Mouse (Mus musculus) cerebellum, postnatal 36 days (tissue): Measurements from ENCODE around the gene Plcb1.
A peak's percentile ranks its signal among the peaks of the same experiment; 100 is the strongest.
"Not testable (repeated sequence)": the region's sequence is repeated elsewhere in the genome, so short reads cannot be mapped to it uniquely, and the experiment has no call there.

Source experiments
- DNase-seq, 2 experiments: peaks; one replicate each; pipeline ENCODE4 v3.0.0; 2021 to 2022; ENCODE audit warnings: mixed read lengths in 2 of 2

The Plcb1 gene

GRCm38 (mm10) chr2:134976796-134977330, 191.0 kb downstream of the Plcb1 start:
- peak; percentile 53 to 55 for DNase-seq

DNA sequence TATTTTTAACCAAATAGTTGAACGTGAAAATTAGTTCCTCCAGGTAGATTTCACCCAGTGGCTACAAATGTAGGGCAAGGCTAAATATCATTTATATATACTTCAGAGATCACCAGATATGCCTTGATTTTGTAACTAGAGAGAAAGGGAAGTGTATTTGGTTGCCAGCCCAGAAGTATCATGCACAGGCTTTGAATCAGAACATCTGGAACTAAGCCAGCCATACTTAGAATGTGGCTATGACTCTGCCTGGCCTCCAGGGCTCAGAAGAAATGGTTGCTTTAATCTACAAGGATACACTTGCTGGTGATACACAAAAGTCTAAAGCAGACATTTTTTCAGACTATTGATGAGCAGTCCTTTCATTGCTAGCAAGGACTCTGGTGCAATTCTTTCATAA, 191.8 kb downstream of the Plcb1 start:
- DNase-seq, result no peak

GRCm38 (mm10) chr2:134981394-134981793, 195.5 kb downstream of the Plcb1 start:
- DNase-seq, result no peak

GRCm38 (mm10) chr2:134984884-134985283, 199.0 kb downstream of the Plcb1 start:
- no peak for DNase-seq

DNA sequence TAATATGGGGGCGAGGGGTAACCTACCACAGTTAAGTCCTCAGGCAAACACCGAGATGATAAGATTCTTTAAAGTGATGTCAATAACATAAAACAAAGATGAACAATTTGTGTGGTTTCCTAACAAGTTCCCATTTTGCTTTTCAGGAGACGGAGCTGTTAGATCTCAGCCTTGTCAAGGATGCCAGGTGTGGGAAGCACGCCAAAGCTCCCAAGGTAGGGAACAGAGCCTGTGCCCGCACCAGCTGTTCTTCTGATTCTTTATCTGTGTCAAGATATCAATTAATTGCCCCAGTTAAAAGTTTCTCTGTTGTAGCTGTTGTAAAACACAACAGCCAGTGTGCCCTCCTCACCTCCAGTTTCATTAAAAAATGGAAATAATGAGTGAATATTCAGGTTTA, 202.1 kb downstream of the Plcb1 start:
- peak; percentile 75 to 76 for DNase-seq

DNA sequence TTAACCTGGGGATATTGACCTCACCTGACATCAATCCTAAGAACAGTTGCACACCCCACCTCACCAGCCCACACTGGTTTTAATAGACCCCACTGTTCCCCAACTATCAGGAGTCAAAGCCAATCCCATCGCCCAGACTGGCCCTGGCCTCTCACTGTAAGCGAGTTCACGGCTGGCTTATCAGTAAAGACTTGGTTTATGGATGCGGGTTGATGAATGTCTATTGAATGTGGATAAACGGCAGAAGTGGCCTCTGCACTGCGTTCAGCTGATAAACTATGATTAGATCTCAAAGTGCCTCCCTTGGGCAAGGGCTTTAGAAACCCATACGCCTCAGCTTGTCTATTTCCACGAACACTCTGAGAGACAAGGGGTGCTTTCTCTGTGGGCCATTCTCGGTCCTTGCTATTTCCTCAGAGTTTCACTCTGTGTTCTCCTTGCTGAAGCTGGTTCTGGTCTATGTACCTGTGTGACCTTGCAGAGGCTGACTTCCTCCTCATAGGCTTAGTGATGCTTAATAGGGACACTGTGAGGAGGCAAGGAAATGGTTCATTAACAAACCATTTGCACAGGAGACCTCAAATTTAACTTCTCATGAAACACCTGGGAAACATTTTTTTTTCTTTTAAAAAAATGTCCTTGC, 203.9 kb downstream of the Plcb1 start:
- no peak for DNase-seq

GRCm38 (mm10) chr2:135007134-135007533, 221.3 kb downstream of the Plcb1 start:
- peak in 1 of 2 experiments; percentile 19 for DNase-seq

DNA sequence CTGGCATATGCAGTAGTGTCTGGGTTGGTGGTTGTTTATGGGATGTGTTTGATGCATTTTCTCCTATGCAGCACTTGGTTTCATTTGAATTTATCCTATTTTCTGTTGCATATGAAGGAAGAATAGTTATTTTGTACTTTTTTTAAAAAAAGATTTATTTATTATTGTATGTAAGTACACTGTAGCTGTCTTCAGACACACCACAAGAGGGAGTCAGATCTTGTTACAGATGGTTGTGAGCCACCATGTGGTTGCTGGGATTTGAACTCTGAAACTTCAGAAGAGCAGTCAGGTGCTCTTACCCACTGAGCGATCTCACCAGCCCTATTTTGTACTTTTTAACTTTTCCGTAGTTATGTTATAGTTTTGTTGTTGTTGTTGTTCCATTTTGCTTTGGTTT, 222.0 kb downstream of the Plcb1 start:
- DNase-seq, result not testable (repeated sequence)

- no peak for DNase-seq
These were observed 224.5 kb downstream of the Plcb1 start for GRCm38 (mm10) chr2:135010371-135010770.

DNA sequence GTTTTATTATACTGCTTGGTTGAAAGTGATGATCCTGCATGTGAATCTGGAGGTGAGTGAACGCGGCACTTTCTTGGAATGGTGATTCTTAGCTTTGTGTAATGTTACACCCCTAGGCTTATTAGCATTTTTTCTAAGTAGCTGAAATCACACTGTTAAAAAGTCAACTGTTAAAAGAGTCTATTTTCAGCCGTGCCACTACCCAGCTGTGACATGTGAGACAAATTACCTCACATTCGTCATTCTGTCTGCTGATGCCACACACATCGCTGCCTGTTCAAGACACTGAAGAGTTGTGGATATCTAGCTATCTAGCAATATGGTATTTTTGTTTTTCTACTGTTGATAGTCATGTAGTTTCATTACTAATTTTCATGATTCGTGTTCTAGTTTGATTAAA, 229.6 kb downstream of the Plcb1 start:
- DNase-seq, result no peak

DNA sequence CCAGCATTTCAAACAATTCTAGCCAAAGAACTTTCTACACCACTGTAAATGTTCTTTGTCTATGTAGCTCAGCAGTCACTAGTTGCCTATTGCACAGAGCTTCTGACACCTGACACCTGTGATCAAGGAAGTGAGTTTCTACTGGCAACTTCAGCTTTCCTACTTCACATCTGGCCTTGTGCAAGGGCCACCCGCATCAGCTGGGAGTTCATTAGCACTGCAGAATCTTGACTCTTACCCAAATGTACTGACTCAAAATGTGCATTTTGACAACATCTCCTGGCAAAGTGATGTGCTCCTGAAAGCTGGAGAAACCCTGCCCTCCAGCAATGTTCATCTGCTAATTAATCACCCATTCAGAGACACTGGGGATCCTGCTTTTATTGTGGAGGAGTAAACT, 232.4 kb downstream of the Plcb1 start:
- no peak for DNase-seq

DNA sequence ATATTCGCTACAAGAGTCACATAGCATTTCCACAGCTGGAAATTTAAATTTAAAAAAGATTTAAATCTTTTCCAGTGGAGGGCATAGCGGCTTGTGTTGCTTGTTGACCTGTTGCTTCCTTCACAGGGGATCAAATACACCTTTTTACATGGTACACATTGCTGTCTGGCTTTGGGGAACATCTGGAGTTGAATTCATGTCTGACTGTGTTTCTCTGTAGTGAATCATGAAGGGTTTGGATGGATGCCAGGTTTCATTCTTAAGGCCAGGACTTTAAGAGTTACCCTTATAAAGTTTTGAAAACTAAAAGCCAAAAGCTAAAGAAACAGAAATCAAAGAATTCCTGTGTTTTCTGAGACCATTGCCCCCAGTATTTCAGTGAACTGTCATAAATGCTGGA, 232.8 kb downstream of the Plcb1 start:
- DNase-seq, result no peak

- DNase-seq, result no peak
These were observed 233.7 kb downstream of the Plcb1 start for GRCm38 (mm10) chr2:135019588-135019987.

- DNase-seq, result no peak
These were observed 243.4 kb downstream of the Plcb1 start for GRCm38 (mm10) chr2:135029288-135029687.

DNA sequence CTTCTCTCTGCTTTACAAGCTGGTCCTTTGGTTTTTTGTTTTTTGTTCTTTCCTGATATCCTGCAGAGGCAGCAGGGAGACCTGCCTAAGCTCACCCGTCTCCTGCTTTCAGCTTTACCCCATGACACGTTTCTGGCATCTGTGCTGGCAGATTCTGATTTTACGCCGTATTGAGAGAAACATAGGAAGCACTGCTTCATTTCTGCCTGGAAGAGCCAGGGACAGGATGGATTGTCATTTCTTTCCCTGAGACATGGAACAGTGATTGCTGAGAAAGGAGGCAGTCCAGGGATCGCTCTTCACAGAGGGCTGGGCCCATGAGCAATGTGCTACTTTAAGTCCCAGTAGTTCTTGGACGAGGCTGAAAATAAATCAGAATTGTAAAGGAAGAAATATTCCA, 243.8 kb downstream of the Plcb1 start:
- DNase-seq, result peak in 1 of 2 experiments; percentile 16

DNA sequence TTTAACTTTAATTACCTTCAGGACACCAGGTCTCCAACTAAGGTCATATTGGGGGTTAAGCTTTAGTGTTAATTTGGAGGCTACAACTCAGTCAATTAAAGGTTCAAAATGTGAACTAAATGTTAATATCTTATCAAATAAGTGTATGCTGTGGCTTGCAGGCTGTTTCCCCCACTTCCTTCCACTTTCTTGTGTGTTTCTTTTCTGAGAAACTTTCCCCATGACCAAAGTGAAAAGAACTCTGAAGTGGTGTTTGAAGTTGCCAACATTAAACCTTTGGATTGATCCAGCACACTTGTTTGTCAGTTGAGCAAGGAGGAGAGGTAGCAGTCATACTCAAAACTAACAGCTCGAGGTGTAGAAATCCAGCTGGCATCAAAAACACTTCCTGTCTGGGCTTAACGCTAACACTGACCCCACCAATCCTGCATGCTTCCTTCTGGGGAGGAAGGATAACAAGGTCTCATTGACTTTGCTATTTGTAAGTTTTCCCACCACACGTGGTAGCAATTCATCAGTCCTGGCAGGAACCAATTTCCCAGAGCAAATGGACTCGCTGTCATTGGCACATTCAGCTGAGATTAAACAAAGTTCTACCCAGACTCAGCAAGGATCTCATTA, 249.9 kb downstream of the Plcb1 start:
- no peak for DNase-seq

GRCm38 (mm10) chr2:135048791-135049190, 262.9 kb downstream of the Plcb1 start:
- no peak for DNase-seq

DNA sequence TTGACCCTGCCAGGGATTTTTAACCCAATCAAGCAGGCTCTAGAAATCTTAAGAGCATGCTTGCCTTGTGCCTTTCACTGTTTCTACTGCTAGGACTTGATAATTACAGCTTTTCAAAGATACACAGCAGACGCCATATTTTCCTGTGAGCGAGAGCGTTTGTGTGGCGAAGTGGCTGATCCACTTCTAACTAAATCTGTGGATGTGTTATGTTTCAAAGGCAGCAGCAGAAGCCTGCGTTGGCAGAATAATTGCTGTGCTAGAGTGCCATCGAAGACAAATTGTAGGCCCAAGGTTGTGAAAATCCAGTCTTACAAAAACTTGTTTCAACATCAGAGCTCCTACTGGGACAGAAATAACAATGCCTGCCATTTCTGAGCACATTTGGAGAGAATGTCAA, 263.4 kb downstream of the Plcb1 start:
- no peak for DNase-seq

GRCm38 (mm10) chr2:135051540-135052288, 265.8 kb downstream of the Plcb1 start:
- no peak for DNase-seq

- no peak for DNase-seq
These were observed 267.5 kb downstream of the Plcb1 start for GRCm38 (mm10) chr2:135053391-135053790.

DNA sequence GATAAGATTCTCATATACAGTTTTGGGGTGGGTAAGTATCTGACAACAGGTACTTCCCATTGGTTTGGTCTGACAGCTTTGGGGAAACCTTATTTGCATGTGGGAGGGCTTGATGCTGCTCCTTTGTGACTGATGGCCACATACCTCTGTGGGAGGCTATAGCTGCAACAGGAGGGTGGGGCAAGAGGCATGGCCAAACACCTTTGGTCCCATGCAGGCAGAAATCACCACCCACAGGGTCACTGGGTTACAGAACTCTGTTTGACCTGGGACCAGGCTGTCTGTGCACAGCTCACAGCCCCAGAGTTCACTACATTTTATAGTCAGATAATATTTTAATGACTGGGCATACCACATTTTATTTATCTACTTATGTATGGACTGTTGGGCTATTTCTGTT, 281.6 kb downstream of the Plcb1 start:
- DNase-seq, result no peak

GRCm38 (mm10) chr2:135071349-135071748, 285.5 kb downstream of the Plcb1 start:
- no peak for DNase-seq

DNA sequence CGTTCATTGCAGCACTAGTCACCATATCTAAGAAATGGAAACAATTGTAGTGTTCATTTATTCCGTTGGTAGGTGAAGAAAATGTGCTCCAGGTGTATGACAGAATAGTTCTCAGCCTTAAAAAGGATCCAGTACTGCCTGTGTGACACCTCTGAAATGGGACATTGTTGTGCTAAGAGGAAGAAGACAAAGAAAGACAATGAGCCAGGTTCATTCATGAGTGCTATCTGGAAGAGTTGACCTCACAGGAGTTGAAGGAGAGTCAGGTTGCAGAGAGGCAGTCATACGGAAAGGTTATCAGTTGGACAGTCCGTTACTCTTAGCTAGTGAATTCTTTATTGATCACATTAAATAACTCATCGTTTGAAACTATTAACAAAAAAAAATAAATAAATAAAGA, 286.6 kb downstream of the Plcb1 start:
- no peak for DNase-seq

DNA sequence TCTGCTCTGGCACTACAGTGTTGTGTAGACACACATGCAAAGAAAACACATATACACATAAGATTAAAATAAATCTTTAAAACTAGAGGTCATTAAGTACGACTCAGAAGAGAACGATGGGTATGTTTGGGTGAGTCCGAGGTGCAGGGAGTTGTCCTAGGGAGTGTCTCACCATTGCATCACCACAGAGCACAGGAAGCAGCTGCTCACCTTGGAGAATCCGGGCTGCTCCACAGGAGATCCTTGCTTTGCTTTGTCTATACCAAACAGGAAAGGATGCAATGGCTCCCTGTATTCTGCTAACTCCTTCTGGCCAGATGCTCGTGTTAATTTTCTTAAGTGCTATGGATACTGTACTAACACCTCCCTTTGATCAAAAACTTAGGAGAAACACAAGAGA, 287.1 kb downstream of the Plcb1 start:
- DNase-seq, result no peak
